Mouse (Mus musculus): ENCODE data around the gene Chadl. TPM values are rescaled to one million over a fixed set of nuclear protein-coding genes. Genes with fewer than 3 reads are reported as not detected.

Chadl gene
- polyA plus RNA-seq, 1 experiment = 1.7 TPM

GRCm38 (mm10) chr15:81719139-81719531, 22.0 kb upstream of the Chadl start:
- Histone ChIP-seq H3K36me3 (ENCODE audit: control insufficient read depth, insufficient read depth, low read length) (peaks cover 88% of the 10 kb centered on the region), H3K4me3 (ENCODE audit: control insufficient read depth, insufficient read depth, low read length) (no peak overlapping the region), H3K4me1 (replicated peaks; ENCODE audit: control insufficient read depth, insufficient read depth, low read length) (no peaks in the 10 kb centered on the region), H3K27me3 (ENCODE audit: control insufficient read depth, insufficient read depth, low read length) (no peaks in the 10 kb centered on the region), H3K27ac (ENCODE audit: control insufficient read depth, insufficient read depth, low read length) (no peak overlapping the region)
- no peak for TF ChIP-seq CTCF (IDR thresholded peaks at IDR 0.05; ENCODE audit: borderline replicate concordance, control insufficient read depth, extremely low read depth, insufficient read depth, low read length, poor library complexity)
- TF ChIP-seq POLR2A (IDR thresholded peaks at IDR 0.05; ENCODE audit: control insufficient read depth, extremely low read depth, insufficient read depth, low read length, poor library complexity) = no peak
- WGBS = 97% methylated on average over 6 of the region's 6 CpGs
- no peak for DNase-seq

- H3K4me1 ChIP-seq (replicated peaks; ENCODE audit: control insufficient read depth, insufficient read depth, low read length) = no peaks in the 10 kb centered on the region
- TF ChIP-seq POLR2A (IDR thresholded peaks at IDR 0.05; ENCODE audit: control insufficient read depth, extremely low read depth, insufficient read depth, low read length, poor library complexity) (no peak), CTCF (IDR thresholded peaks at IDR 0.05; ENCODE audit: borderline replicate concordance, control insufficient read depth, extremely low read depth, insufficient read depth, low read length, poor library complexity) (no peak)
- H3K27me3 ChIP-seq (ENCODE audit: control insufficient read depth, insufficient read depth, low read length) = no peaks in the 10 kb centered on the region
- no peak overlapping the region for H3K4me3 ChIP-seq (ENCODE audit: control insufficient read depth, insufficient read depth, low read length)
- H3K36me3 ChIP-seq (ENCODE audit: control insufficient read depth, insufficient read depth, low read length) = peaks cover 88% of the 10 kb centered on the region
- H3K27ac ChIP-seq (ENCODE audit: control insufficient read depth, insufficient read depth, low read length) = no peak overlapping the region
- DNase-seq = no peak
- WGBS = 97% methylated on average over 9 of the region's 9 CpGs
Measured at GRCm38 (mm10) chr15:81718336-81719138, 21.4 kb upstream of the Chadl start.

- Histone ChIP-seq H3K27ac (ENCODE audit: control insufficient read depth, insufficient read depth, low read length) (no peak overlapping the region), H3K27me3 (ENCODE audit: control insufficient read depth, insufficient read depth, low read length) (no peaks in the 10 kb centered on the region), H3K4me1 (replicated peaks; ENCODE audit: control insufficient read depth, insufficient read depth, low read length) (no peaks in the 10 kb centered on the region), H3K36me3 (ENCODE audit: control insufficient read depth, insufficient read depth, low read length) (peaks cover 89% of the 10 kb centered on the region), H3K4me3 (ENCODE audit: control insufficient read depth, insufficient read depth, low read length) (no peak overlapping the region)
- no peak for DNase-seq
- no peak for TF ChIP-seq CTCF (IDR thresholded peaks at IDR 0.05; ENCODE audit: borderline replicate concordance, control insufficient read depth, extremely low read depth, insufficient read depth, low read length, poor library complexity)
- no peak for TF ChIP-seq POLR2A (IDR thresholded peaks at IDR 0.05; ENCODE audit: control insufficient read depth, extremely low read depth, insufficient read depth, low read length, poor library complexity)
- 90% methylated on average over 6 of the region's 6 CpGs for WGBS
Measured at GRCm38 (mm10) chr15:81713742-81714141, 16.7 kb upstream of the Chadl start.

- TF ChIP-seq POLR2A (IDR thresholded peaks at IDR 0.05; ENCODE audit: control insufficient read depth, extremely low read depth, insufficient read depth, low read length, poor library complexity) = no peak
- no peak for TF ChIP-seq CTCF (IDR thresholded peaks at IDR 0.05; ENCODE audit: borderline replicate concordance, control insufficient read depth, extremely low read depth, insufficient read depth, low read length, poor library complexity)
- H3K27me3 ChIP-seq (ENCODE audit: control insufficient read depth, insufficient read depth, low read length) = no peaks in the 10 kb centered on the region
- no peaks in the 10 kb centered on the region for H3K4me1 ChIP-seq (replicated peaks; ENCODE audit: control insufficient read depth, insufficient read depth, low read length)
- 96% methylated on average over 4 of the region's 4 CpGs for WGBS
- DNase-seq = no peak
- no peak overlapping the region for H3K27ac ChIP-seq (ENCODE audit: control insufficient read depth, insufficient read depth, low read length)
- H3K36me3 ChIP-seq (ENCODE audit: control insufficient read depth, insufficient read depth, low read length) = peaks cover 89% of the 10 kb centered on the region
- no peak overlapping the region for H3K4me3 ChIP-seq (ENCODE audit: control insufficient read depth, insufficient read depth, low read length)
Measured at GRCm38 (mm10) chr15:81710801-81711200, 13.7 kb upstream of the Chadl start.

- peaks cover 92% of the 10 kb centered on the region for H3K36me3 ChIP-seq (ENCODE audit: control insufficient read depth, insufficient read depth, low read length)
- no peaks in the 10 kb centered on the region for H3K27me3 ChIP-seq (ENCODE audit: control insufficient read depth, insufficient read depth, low read length)
Measured at GRCm38 (mm10) chr15:81709686-81710085, 12.6 kb upstream of the Chadl start.

GRCm38 (mm10) chr15:81708991-81709390, 11.9 kb upstream of the Chadl start:
- DNase-seq = no peak

More at GRCm38 (mm10) chr15:81709686-81710085, 12.6 kb upstream of the Chadl start:
- Histone ChIP-seq H3K27ac (ENCODE audit: control insufficient read depth, insufficient read depth, low read length) (no peak overlapping the region), H3K4me3 (ENCODE audit: control insufficient read depth, insufficient read depth, low read length) (no peak overlapping the region), H3K4me1 (replicated peaks; ENCODE audit: control insufficient read depth, insufficient read depth, low read length) (no peaks in the 10 kb centered on the region)
- DNase-seq = no peak
- 96% methylated on average over 1 of the region's 1 CpGs for WGBS
- TF ChIP-seq POLR2A (IDR thresholded peaks at IDR 0.05; ENCODE audit: control insufficient read depth, extremely low read depth, insufficient read depth, low read length, poor library complexity) (no peak), CTCF (IDR thresholded peaks at IDR 0.05; ENCODE audit: borderline replicate concordance, control insufficient read depth, extremely low read depth, insufficient read depth, low read length, poor library complexity) (no peak)

More at GRCm38 (mm10) chr15:81708991-81709390, 11.9 kb upstream of the Chadl start:
- 97% methylated on average over 11 of the region's 11 CpGs for WGBS
- Histone ChIP-seq H3K4me3 (ENCODE audit: control insufficient read depth, insufficient read depth, low read length) (no peak overlapping the region), H3K36me3 (ENCODE audit: control insufficient read depth, insufficient read depth, low read length) (peaks cover 98% of the 10 kb centered on the region), H3K4me1 (replicated peaks; ENCODE audit: control insufficient read depth, insufficient read depth, low read length) (no peaks in the 10 kb centered on the region), H3K27me3 (ENCODE audit: control insufficient read depth, insufficient read depth, low read length) (no peaks in the 10 kb centered on the region), H3K27ac (ENCODE audit: control insufficient read depth, insufficient read depth, low read length) (no peak overlapping the region)
- no peak for TF ChIP-seq CTCF (IDR thresholded peaks at IDR 0.05; ENCODE audit: borderline replicate concordance, control insufficient read depth, extremely low read depth, insufficient read depth, low read length, poor library complexity)
- no peak for TF ChIP-seq POLR2A (IDR thresholded peaks at IDR 0.05; ENCODE audit: control insufficient read depth, extremely low read depth, insufficient read depth, low read length, poor library complexity)
